Mouse (Mus musculus) hindbrain, embryonic 16.5 days (tissue): Measurements from ENCODE around the gene Tmtc1. TPM values are rescaled to one million over a fixed set of nuclear protein-coding genes. Genes with fewer than 3 reads are reported as not detected.

Experiments
- ATAC-seq: fragments of 200-750 bp; cut with Nextera tagmentation; 2 replicates; pipeline ENCODE4 v1.8.0; 2017; ENCODE audit warnings: moderate TSS enrichment, moderate library complexity
- H3K27ac ChIP-seq: fragments of 300-500 bp; sonication (generic); 2 replicates; pipeline ENCODE4 v1.5.1; 2014; ENCODE audit warnings: low read depth, mild to moderate bottlenecking, control low read depth, low read length, moderate library complexity
- H3K27me3 ChIP-seq: fragments of 300-500 bp; sonication (generic); replicated peaks from 2 replicates; pipeline ENCODE4 v1.6.1; 2014; ENCODE audit warnings: low read length; ENCODE audit not compliant: control insufficient read depth, insufficient read depth
- H3K36me3 ChIP-seq: fragments of 300-500 bp; sonication (generic); 2 replicates; pipeline ENCODE4 v1.6.1; 2014; ENCODE audit warnings: mild to moderate bottlenecking, low read length, moderate library complexity, mixed read lengths; ENCODE audit not compliant: control insufficient read depth, insufficient read depth
- H3K4me1 ChIP-seq: fragments of 300-500 bp; sonication (generic); 2 replicates; pipeline ENCODE4 v1.6.1; 2014; ENCODE audit warnings: low read depth, low read length; ENCODE audit not compliant: control insufficient read depth, insufficient read depth
- H3K4me2 ChIP-seq: fragments of 300-500 bp; sonication (generic); 2 replicates; pipeline ENCODE4 v1.6.1; 2014; ENCODE audit warnings: mild to moderate bottlenecking, low read length, control low read depth, moderate library complexity
- H3K4me3 ChIP-seq: fragments of 300-500 bp; sonication (generic); 2 replicates; pipeline ENCODE4 v1.5.1; 2014; ENCODE audit warnings: mild to moderate bottlenecking, low read length, control low read depth, moderate library complexity
- H3K9ac ChIP-seq: fragments of 300-500 bp; sonication (generic); 2 replicates; pipeline ENCODE4 v1.6.1; 2014; ENCODE audit warnings: low read depth, mild to moderate bottlenecking, control low read depth, low read length, moderate library complexity
- H3K9me3 ChIP-seq: fragments of 300-500 bp; sonication (generic); 2 replicates; pipeline ENCODE4 v1.6.1; 2014; ENCODE audit warnings: mild to moderate bottlenecking, low read length, moderate library complexity; ENCODE audit not compliant: control insufficient read depth
- WGBS: fragments of 180-500 bp; shearing (Covaris S2); extraction: QIAGEN DNeasy Blood & Tissue Kit; methylation state at CpG from one replicate; pipeline ENCODE4 v1.1.7; 2014; 5-methylcytosine and 5-hydroxymethylcytosine counted together
- polyA plus RNA-seq: library from polyadenylated mRNA; unstranded; fragments of >200 nt; fragmentation: Nextera tagmentation; extraction: Ambion mirVana; gene quantifications from 2 replicates; pipeline ENCODE4 v1.2.1, GENCODE M21; 2015

Tmtc1 gene
- polyA plus RNA-seq, 1 experiment from 2014 or later = 2.4 TPM

GRCm38 (mm10) chr6:148441871-148442270 is 2.3 kb downstream of the Tmtc1 start:
- H3K27ac ChIP-seq = no peak overlapping the region
- H3K4me1 ChIP-seq = peaks cover 14% of the 10 kb centered on the region
- no peak for ATAC-seq
- no peaks in the 10 kb centered on the region for H3K36me3 ChIP-seq
- no peaks in the 10 kb centered on the region for H3K9me3 ChIP-seq
- H3K9ac ChIP-seq = peak overlapping the region; percentile 43; the same call in 1 of the 2 replicates
- peak overlapping the region; percentile 84 for H3K4me3 ChIP-seq
- H3K4me2 ChIP-seq = peak overlapping the region; percentile 86
- no peaks in the 10 kb centered on the region; the same call in 1 of the 2 replicates for H3K27me3 ChIP-seq
- 10% methylated on average over 5 of the region's 5 CpGs for WGBS

- no peak for ATAC-seq
- WGBS = 82% methylated on average over 4 of the region's 4 CpGs
- no peaks in the 10 kb centered on the region; the same call in 1 of the 2 replicates for H3K27me3 ChIP-seq
- H3K4me3 ChIP-seq = no peak overlapping the region
- H3K4me1 ChIP-seq = peaks cover 14% of the 10 kb centered on the region
- no peaks in the 10 kb centered on the region for H3K9me3 ChIP-seq
- H3K27ac ChIP-seq = no peak overlapping the region
- H3K9ac ChIP-seq = no peak overlapping the region
- H3K4me2 ChIP-seq = no peak overlapping the region
- no peaks in the 10 kb centered on the region for H3K36me3 ChIP-seq
These were observed 5.1 kb downstream of the Tmtc1 start for GRCm38 (mm10) chr6:148439101-148439500.

- peaks cover 9% of the 10 kb centered on the region for H3K4me1 ChIP-seq
- 92% methylated on average over 1 of the region's 1 CpGs for WGBS
- H3K4me2 ChIP-seq = no peak overlapping the region
These were observed 6.6 kb downstream of the Tmtc1 start for GRCm38 (mm10) chr6:148437565-148437964.

GRCm38 (mm10) chr6:148436441-148437001 is 7.7 kb downstream of the Tmtc1 start:
- no peak overlapping the region for H3K4me2 ChIP-seq
- no peak overlapping the region for H3K27ac ChIP-seq
- no peaks in the 10 kb centered on the region for H3K36me3 ChIP-seq
- no peaks in the 10 kb centered on the region for H3K9me3 ChIP-seq
- no peak overlapping the region for H3K4me3 ChIP-seq
- H3K9ac ChIP-seq = no peak overlapping the region
- 85% methylated on average over 7 of the region's 7 CpGs for WGBS
- H3K4me1 ChIP-seq = no peaks in the 10 kb centered on the region
- no peaks in the 10 kb centered on the region; the same call in 1 of the 2 replicates for H3K27me3 ChIP-seq
- no peak; the same call in 1 of the 2 replicates for ATAC-seq

More at GRCm38 (mm10) chr6:148437565-148437964, 6.6 kb downstream of the Tmtc1 start:
- Histone ChIP-seq H3K4me3 (no peak overlapping the region), H3K27me3 (no peaks in the 10 kb centered on the region; the same call in 1 of the 2 replicates), H3K9me3 (no peaks in the 10 kb centered on the region), H3K36me3 (no peaks in the 10 kb centered on the region), H3K9ac (no peak overlapping the region), H3K27ac (no peak overlapping the region)
- ATAC-seq = no peak

- WGBS = 49% methylated on average over 7 of the region's 7 CpGs
- no peak overlapping the region for H3K27ac ChIP-seq
These were observed 22.6 kb downstream of the Tmtc1 start for GRCm38 (mm10) chr6:148421577-148421976.

GRCm38 (mm10) chr6:148420387-148420786 is 23.8 kb downstream of the Tmtc1 start:
- Histone ChIP-seq H3K36me3 (no peaks in the 10 kb centered on the region), H3K4me3 (no peak overlapping the region), H3K27me3 (no peaks in the 10 kb centered on the region), H3K27ac (no peak overlapping the region), H3K9me3 (no peaks in the 10 kb centered on the region), H3K9ac (no peak overlapping the region), H3K4me1 (peaks cover 3% of the 10 kb centered on the region; the same call in 1 of the 2 replicates), H3K4me2 (no peak overlapping the region)
- ATAC-seq = peak; percentile 37; the same call in 1 of the 2 replicates
- 80% methylated on average over 6 of the region's 6 CpGs for WGBS

More at GRCm38 (mm10) chr6:148421577-148421976, 22.6 kb downstream of the Tmtc1 start:
- Histone ChIP-seq H3K9ac (no peak overlapping the region; the same call in 1 of the 2 replicates), H3K27me3 (no peaks in the 10 kb centered on the region), H3K4me3 (no peak overlapping the region), H3K9me3 (no peaks in the 10 kb centered on the region), H3K36me3 (no peaks in the 10 kb centered on the region), H3K4me1 (peaks cover 3% of the 10 kb centered on the region; the same call in 1 of the 2 replicates), H3K4me2 (no peak overlapping the region)
- ATAC-seq = peak; percentile 74

- Histone ChIP-seq H3K4me3 (no peak overlapping the region), H3K36me3 (peaks cover 5% of the 10 kb centered on the region), H3K27me3 (no peaks in the 10 kb centered on the region), H3K9me3 (no peaks in the 10 kb centered on the region), H3K4me1 (peaks cover 1% of the 10 kb centered on the region; the same call in 1 of the 2 replicates), H3K4me2 (no peak overlapping the region), H3K27ac (no peak overlapping the region), H3K9ac (no peak overlapping the region)
- 72% methylated on average over 2 of the region's 2 CpGs for WGBS
- no peak for ATAC-seq
These were observed 27.6 kb downstream of the Tmtc1 start for GRCm38 (mm10) chr6:148416597-148416996.

GRCm38 (mm10) chr6:148413638-148414037 is 30.6 kb downstream of the Tmtc1 start:
- Histone ChIP-seq H3K9me3 (no peaks in the 10 kb centered on the region), H3K36me3 (peaks cover 5% of the 10 kb centered on the region), H3K4me3 (no peak overlapping the region), H3K27me3 (no peaks in the 10 kb centered on the region), H3K9ac (no peak overlapping the region), H3K27ac (no peak overlapping the region), H3K4me2 (no peak overlapping the region), H3K4me1 (no peaks in the 10 kb centered on the region)
- ATAC-seq = no peak

- Histone ChIP-seq H3K9me3 (no peaks in the 10 kb centered on the region), H3K4me2 (no peak overlapping the region), H3K4me1 (no peaks in the 10 kb centered on the region), H3K27me3 (no peaks in the 10 kb centered on the region), H3K36me3 (no peaks in the 10 kb centered on the region; the same call in 1 of the 2 replicates), H3K27ac (no peak overlapping the region), H3K4me3 (no peak overlapping the region), H3K9ac (no peak overlapping the region)
- WGBS = 68% methylated on average over 2 of the region's 2 CpGs
- peak; percentile 65 for ATAC-seq
These were observed 37.2 kb downstream of the Tmtc1 start for GRCm38 (mm10) chr6:148406792-148407490.
